Mouse (Mus musculus) natural killer cell, adult 2 months (primary cell): ENCODE measurements around the gene Prpf3.
"Not testable (repeated sequence)": the region's sequence is repeated elsewhere in the genome, so short reads cannot be mapped to it uniquely, and the experiment has no call there.

Source experiments
- DNase-seq, 2 experiments: peaks; one replicate each; pipeline ENCODE4 v3.0.0; 2022; ENCODE audit warnings: low spot score in 2 of 2

Gene Prpf3

GRCm38 (mm10) chr3:95855502-95856089 lies at the start of gene Prpf3:
Prpf3 (minus strand) TSS chr3:95855885.
- peak; percentile 88 to 93 for DNase-seq

DNA sequence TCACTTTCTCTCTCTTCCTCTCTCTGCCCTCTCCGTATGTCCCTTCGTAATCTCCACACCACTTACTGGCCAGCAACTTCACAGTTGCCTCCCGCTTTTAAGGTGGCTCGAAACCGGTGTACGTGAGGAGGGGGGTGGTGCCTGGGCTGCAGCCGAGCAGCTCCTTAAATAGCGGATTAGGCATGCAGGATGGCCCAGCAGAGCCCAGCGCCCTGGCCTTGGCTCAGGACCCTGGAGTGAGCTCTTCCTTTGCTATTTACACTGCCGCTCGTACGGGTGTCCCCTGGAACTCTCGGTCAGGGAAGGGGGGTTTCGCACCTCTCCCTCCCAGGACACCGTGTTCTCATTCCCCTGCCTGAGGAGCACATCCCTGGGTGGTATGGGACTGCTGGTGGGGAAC lies 48.9 kb upstream of the Prpf3 start, which contains the start of gene Car14:
Gene Car14, minus strand, starts transcription at position 124 of the 400 bp plus-strand sequence.
- no peak for DNase-seq

DNA sequence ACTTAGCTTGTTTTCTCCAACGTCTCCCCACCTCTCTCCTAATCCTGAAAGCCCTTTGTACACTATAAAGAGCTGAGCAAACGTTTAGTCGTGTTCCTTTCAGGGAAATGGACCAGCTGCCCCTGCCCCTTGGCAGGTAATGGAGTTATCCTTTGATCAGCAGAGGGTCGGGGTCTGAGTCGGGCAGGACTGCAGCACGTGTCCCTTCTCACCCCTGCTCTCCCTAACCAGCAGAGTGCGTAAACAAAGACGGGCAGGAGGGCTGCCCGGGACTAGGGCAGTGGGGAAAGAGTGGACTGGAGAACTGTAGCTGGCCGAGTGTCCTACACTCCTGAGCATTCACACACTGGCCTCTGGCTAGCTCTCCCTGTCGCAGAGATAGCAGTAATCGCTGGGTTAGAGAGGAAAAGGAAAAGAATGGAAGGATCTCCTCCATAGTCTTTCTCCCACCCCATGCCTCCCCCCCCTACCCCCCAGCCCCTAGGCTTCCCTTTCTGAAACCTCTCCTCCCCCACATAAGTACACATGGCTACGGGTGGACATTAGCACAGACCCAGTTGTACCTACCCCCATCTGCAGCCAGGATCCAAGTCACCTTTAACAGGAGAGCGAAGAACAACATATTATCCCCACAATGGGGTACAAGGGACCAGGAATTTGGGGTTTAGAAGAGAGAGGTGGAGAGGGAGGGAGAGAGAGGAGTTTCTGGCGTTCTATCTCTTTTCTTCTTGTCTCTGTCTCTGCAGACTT lies 48.2 kb upstream of the Prpf3 start:
- no peak for DNase-seq

DNA sequence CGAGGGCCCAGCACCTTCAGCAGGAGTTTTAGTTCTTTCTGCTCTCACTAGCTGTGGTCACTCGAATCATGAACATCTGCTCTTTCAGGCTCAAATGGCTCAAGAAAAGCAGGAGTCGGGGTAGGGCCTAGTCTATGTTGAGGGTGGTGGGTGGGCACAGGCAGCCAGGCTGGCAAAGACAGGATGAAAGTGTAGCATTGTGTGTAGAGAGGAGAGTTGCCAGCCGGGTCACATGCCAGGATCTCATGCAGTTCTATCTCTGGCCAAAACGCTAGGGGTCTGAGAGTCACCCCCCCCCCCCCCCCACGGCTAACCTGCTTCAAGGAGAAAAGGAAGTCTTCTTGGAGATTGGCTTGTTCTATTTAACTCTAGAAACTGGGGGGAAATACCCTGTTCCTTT lies 47.0 kb upstream of the Prpf3 start:
- no peak for DNase-seq

- no peak for DNase-seq
These were observed 46.6 kb upstream of the Prpf3 start for GRCm38 (mm10) chr3:95902373-95902625.

DNA sequence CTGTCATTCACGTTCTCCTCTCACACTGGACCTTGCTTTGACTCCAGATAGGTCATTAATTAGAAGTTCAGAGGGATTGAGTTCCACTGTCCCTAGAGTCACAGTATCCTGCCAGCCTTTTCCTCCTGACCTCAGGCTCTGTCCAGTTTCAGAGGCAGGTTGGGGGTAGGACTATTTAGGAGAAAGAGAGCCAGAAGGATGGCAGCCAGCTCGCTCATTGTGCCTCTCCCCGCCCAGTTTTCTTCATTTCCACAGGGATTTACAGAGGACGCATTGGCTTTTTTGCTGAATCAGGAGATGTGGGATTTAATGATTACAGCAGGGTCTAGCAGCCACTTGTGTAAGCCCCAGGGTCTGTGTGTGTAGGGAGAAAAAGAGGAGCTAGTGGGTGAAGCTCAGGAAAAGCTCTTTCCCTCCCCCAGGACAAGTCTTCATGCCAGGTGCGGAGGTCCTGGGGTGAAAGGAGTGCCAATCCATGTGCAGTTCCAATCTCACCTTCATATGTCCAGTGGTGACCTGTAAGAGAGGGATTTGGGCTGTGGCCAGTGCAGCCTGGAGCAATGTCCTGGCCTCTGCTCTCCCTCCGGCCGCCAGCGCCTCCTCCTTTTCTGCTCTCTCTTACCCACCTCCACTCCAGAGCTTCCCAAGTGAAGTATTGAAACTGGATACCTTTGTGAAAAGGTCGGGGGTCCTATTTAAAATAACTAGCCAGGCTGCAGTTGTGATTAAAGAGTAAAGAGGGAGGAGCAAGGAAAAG lies 46.1 kb upstream of the Prpf3 start:
- DNase-seq = no peak

DNA sequence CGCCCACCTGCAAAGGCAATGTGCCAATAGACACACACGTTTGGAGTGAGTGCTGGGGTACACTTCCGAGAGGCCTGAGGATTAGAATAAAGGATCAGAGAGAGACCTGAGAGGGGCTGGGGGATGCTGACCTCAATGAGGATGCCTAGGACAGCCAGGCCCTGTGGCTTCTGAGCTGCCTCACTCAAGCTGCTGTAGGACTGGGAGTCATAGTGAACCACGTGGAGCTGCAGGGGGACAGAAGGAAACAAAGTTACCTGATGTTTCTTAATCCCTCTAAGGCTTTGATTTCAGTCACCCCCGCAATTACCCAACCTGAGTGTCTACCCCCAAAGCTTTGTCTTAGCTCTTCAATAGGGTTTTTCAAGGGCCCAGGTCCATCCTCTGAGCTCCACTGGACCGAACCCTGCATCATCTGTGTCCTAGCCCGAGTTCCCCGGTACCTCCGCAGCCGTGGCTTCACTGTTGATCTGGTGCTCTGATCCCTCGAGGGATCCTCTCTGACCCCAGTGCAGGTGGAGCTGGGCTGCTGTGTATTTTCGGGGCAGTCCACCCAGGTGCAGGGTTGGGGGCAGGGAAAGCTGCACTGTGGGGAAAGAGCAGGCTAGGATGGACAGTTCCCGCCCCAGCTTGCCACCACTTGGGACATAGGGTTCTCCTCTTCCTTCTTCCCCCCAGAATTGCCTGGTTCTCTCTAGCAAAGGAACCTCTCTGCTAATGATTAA lies 44.3 kb upstream of the Prpf3 start:
- no peak for DNase-seq

- DNase-seq = not testable (repeated sequence)
These were observed 39.8 kb upstream of the Prpf3 start for GRCm38 (mm10) chr3:95895501-95895900.

GRCm38 (mm10) chr3:95894317-95895160 lies 38.9 kb upstream of the Prpf3 start:
- DNase-seq = no peak

- peak; percentile 96 for DNase-seq
These were observed 38.1 kb upstream of the Prpf3 start, which contains the start of gene Aph1a for GRCm38 (mm10) chr3:95893606-95894316. Aph1a (plus strand) TSS chr3:95893969.

DNA sequence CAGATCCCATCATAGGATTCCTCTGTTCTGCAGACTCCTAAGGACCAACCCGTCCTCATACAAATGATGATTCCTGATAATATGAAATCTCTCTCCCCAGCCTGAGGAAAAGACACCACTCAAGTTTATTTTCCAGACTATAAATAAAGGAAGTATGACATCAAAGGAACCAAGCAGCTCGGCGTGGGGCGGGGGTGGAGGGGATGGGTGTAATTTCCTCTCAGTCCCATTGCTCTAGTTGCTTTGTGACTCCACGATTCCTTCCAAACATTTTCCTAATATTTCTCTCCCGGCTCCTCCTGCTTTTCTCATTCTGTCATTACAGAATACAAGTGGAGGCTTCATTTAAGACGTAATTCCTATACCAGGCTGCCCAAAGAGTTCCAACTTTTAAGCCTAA lies 37.4 kb upstream of the Prpf3 start:
- DNase-seq = no peak

DNA sequence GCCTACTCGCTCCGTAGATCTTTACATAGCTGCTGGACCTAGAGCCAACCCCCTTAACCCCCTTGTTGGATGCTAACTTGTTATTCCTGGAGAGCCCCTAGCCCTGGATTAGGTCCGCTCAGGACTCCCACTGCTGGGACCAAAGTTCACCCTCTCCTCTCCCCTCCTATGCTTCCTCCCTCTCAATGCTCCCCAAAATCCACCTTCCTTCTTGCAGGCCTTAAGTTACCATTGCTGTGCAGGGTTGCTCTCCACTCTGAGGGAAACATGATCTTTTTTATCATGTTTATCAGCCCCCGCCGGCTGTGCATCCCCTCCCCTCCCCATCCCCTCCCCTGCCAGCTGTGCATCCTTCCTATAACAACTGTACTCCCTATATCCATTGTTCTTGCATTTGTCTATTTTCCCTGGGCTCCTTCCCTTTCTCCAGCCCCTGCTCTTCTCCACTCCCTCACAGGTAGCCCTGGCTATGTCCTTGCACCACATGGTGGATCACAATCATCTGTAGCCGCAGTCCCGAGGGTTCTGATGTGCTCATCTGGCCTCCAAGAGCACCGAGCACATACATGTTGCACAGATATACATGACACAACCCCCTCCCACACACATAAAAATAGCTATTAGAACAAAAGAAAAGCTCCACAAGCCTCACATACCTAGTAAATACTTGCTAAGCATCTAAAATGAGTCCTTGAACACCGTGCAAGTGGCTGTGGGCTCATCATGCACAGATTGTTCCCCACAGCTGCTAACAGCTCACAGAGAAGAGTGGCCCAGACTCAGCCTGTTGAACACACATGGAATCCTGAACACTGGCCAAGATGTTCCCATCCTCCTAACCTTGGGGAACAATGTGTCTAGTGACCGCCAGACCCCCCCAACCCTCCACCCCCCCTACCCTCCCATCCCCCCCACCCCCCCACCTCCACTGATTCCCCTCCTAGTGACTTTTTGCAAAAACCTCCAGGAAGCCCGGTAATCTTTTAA lies 36.7 kb upstream of the Prpf3 start:
- no peak for DNase-seq

GRCm38 (mm10) chr3:95891211-95892065 lies 35.8 kb upstream of the Prpf3 start, which contains the start of gene BC028528:
BC028528 (minus strand) TSS chr3:95892005.
- DNase-seq = peak in 1 of 2 experiments; percentile 69

GRCm38 (mm10) chr3:95889664-95890063 lies 34.0 kb upstream of the Prpf3 start:
- no peak for DNase-seq

- no peak for DNase-seq
These were observed 31.9 kb upstream of the Prpf3 start for GRCm38 (mm10) chr3:95887596-95887995.

DNA sequence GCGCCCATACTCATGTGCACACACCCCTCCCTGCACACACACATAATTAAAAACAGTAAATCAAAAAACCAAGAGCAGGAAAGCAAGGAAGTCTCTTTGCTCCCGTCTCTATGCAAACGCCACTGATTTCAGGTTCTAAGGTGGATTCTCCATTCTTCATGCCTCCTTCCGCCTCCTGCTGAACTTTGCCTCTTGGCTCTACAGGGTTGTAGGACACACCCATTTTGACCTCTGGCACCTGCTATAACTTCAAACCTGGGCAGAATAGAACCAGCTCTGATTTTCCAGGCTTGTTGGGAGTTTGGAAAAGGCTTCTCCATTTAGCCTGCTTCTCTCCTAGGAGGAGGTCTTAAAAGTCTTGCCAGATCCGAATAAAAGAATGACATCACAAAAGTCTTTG lies 28.7 kb upstream of the Prpf3 start:
- no peak for DNase-seq

DNA sequence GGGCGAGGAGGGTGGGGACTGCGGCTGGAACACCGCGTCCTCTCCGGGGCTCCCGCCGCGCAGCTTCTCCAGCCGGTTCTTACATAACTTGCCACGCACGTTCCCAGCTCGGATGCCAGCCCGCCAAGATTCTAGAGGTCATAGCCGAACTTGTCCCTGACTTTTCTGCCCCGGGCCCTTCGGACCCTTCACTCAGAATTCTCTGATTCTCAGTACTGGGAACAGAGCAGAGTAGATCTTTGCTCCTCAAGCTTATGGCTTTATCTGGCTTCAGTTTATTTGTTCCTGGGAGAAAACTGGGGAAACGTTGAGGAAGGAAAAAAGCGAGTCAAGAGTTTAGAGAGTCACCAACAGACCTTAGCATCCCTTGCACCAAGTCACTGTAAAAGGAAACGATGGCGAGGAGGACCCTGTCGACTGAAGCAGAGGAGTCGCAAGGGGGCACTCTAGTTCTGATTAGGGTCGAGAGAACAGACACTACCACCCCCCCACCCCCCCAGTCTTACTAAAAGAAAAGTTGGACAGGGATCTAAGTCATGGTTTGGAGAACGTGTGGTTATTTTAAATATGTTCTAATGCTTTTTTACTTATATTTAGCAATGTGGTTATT lies 27.2 kb upstream of the Prpf3 start:
- DNase-seq = peak; percentile 54 to 76
